Mouse (Mus musculus): Measurements from ENCODE around the gene Fank1. TPM values are rescaled to one million over a fixed set of nuclear protein-coding genes. Genes with fewer than 3 reads are reported as not detected.

Fank1 gene
- polyA plus RNA-seq, 1 experiment: 7.1 TPM

- no peak for DNase-seq (ENCODE audit: extremely low spot score in 1 of 2, low spot score in 1 of 2)
These were observed 112.6 kb downstream of the Fank1 start for GRCm38 (mm10) chr7:133888926-133889920.

GRCm38 (mm10) chr7:133889986-133890385 lies 113.3 kb downstream of the Fank1 start:
- no peak for DNase-seq (ENCODE audit: extremely low spot score in 1 of 2, low spot score in 1 of 2)

- DNase-seq (ENCODE audit: extremely low spot score in 1 of 2, low spot score in 1 of 2): no peak
These were observed 114.6 kb downstream of the Fank1 start for GRCm38 (mm10) chr7:133891298-133891697.

GRCm38 (mm10) chr7:133891796-133892195 lies 115.1 kb downstream of the Fank1 start:
- DNase-seq (ENCODE audit: extremely low spot score in 1 of 2, low spot score in 1 of 2): no peak

GRCm38 (mm10) chr7:133899391-133899790 lies 122.7 kb downstream of the Fank1 start:
- no peak for DNase-seq (ENCODE audit: extremely low spot score in 1 of 2, low spot score in 1 of 2)

GRCm38 (mm10) chr7:133908966-133909365 lies 132.3 kb downstream of the Fank1 start:
- DNase-seq (ENCODE audit: extremely low spot score in 1 of 2, low spot score in 1 of 2): no peak

- no peak for DNase-seq (ENCODE audit: extremely low spot score in 1 of 2, low spot score in 1 of 2)
These were observed 133.2 kb downstream of the Fank1 start for GRCm38 (mm10) chr7:133909833-133910375.

- DNase-seq (ENCODE audit: extremely low spot score in 1 of 2, low spot score in 1 of 2): peak; percentile 52 to 70
These were observed 135.2 kb downstream of the Fank1 start for GRCm38 (mm10) chr7:133911881-133912280.

GRCm38 (mm10) chr7:133916230-133916629 lies 139.6 kb downstream of the Fank1 start:
- no peak for DNase-seq (ENCODE audit: extremely low spot score in 1 of 2, low spot score in 1 of 2)

GRCm38 (mm10) chr7:133919306-133919705 lies 142.6 kb downstream of the Fank1 start:
- DNase-seq (ENCODE audit: extremely low spot score in 1 of 2, low spot score in 1 of 2): no peak

- peak in 1 of 2 experiments; percentile 79 for DNase-seq (ENCODE audit: extremely low spot score in 1 of 2, low spot score in 1 of 2)
These were observed 143.3 kb downstream of the Fank1 start for GRCm38 (mm10) chr7:133919918-133920317.

GRCm38 (mm10) chr7:133920724-133921123 lies 144.1 kb downstream of the Fank1 start:
- no peak for DNase-seq (ENCODE audit: extremely low spot score in 1 of 2, low spot score in 1 of 2)

GRCm38 (mm10) chr7:133921291-133921690 lies 144.6 kb downstream of the Fank1 start:
- peak in 1 of 2 experiments; percentile 36 for DNase-seq (ENCODE audit: extremely low spot score in 1 of 2, low spot score in 1 of 2)

GRCm38 (mm10) chr7:133923994-133924393 lies 147.3 kb downstream of the Fank1 start:
- no peak for DNase-seq (ENCODE audit: extremely low spot score in 1 of 2, low spot score in 1 of 2)

GRCm38 (mm10) chr7:133925771-133926170 lies 149.1 kb downstream of the Fank1 start:
- no peak for DNase-seq (ENCODE audit: extremely low spot score in 1 of 2, low spot score in 1 of 2)

GRCm38 (mm10) chr7:133928981-133929380 lies 152.3 kb downstream of the Fank1 start:
- no peak for DNase-seq (ENCODE audit: extremely low spot score in 1 of 2, low spot score in 1 of 2)

Other genes starting within 250 kb of the Fank1 start
- gene Tex36, start 174.7 kb upstream of the Fank1 start, polyA plus RNA-seq (2012; rRNA removed): not detected in 2 replicates
- 19.5 and 20.1 TPM in 2 replicates for gene Edrf1, start 139.3 kb upstream of the Fank1 start, polyA plus RNA-seq (2012; rRNA removed)
- gene Mmp21, start 96.8 kb upstream of the Fank1 start, polyA plus RNA-seq (2012; rRNA removed): 0.19 and 0.24 TPM in 2 replicates
- 116 and 117 TPM in 2 replicates for gene Bccip, start 67.5 kb upstream of the Fank1 start, polyA plus RNA-seq (2012; rRNA removed)
- gene Uros, start 66.8 kb upstream of the Fank1 start, polyA plus RNA-seq (2012; rRNA removed): 36.1 and 36.7 TPM in 2 replicates
- 33.6 and 38.6 TPM in 2 replicates for gene Dhx32, start 5.9 kb downstream of the Fank1 start, polyA plus RNA-seq (2012; rRNA removed)